Mouse (Mus musculus) ES-Bruce4 (cell line): ENCODE data around the gene Tshz2.

Experiments
- EP300 ChIP-seq: IDR thresholded peaks from 2 replicates; pipeline ENCODE4 v1.6.1; 2011; ENCODE audit warnings: low read depth, low read length; ENCODE audit not compliant: insufficient read depth
- POLR2A ChIP-seq: IDR thresholded peaks from one replicate; pipeline ENCODE4 v1.8.1; 2011; ENCODE audit warnings: low read length; ENCODE audit not compliant: insufficient read depth

GRCm38 (mm10) chr2:170103852-170104251, 471.0 kb downstream of the Tshz2 start:
- TF ChIP-seq POLR2A (no peak), EP300 (no peak)
